Mouse (Mus musculus): Measurements from ENCODE around the gene Il5.

- TF ChIP-seq POLR2A (IDR thresholded peaks at IDR 0.05; ENCODE audit: control insufficient read depth, low read depth, low read length) (no peak), CTCF (IDR thresholded peaks at IDR 0.05; ENCODE audit: control insufficient read depth, insufficient read depth, insufficient replicate concordance, low read depth, low read length) (no peak)
Measured at GRCm38 (mm10) chr11:53671414-53671813, 49.2 kb upstream of the Il5 start.

All from testis, adult 2 months (tissue).